Mouse (Mus musculus): Measurements from ENCODE around the gene Itgb2. TPM values are rescaled to one million over a fixed set of nuclear protein-coding genes. Genes with fewer than 3 reads are reported as not detected.

Itgb2 gene
- total and polyA plus RNA-seq, 3 experiments = 20.0 to 49.2 (median 39.6) TPM

GRCm38 (mm10) chr10:77506526-77506925 lies 23.5 kb upstream of the Itgb2 start:
- Histone ChIP-seq H3K36me3 (replicated peaks) (peaks cover 95% of the 10 kb centered on the region), H3K4me1 (ENCODE audit: insufficient read depth, low read depth, low read length) (peaks cover 51% of the 10 kb centered on the region), H3K27me3 (ENCODE audit: insufficient read depth, low read length) (no peaks in the 10 kb centered on the region), H3K4me3 (ENCODE audit: low read depth, low read length) (no peak overlapping the region), H3K9me3 (replicated peaks) (no peaks in the 10 kb centered on the region)
- no peak for DNase-seq (ENCODE audit: low spot score)
- no peak for TF ChIP-seq GATA2 (IDR thresholded peaks at IDR 0.05; ENCODE audit: borderline replicate concordance, low read depth, low read length)
- TF ChIP-seq CTCF (IDR thresholded peaks at IDR 0.05; ENCODE audit: low read depth, low read length) = no peak
- TF ChIP-seq TAL1 (conservative IDR thresholded peaks at IDR 0.05; ENCODE audit: low read depth, low read length) = no peak
- TF ChIP-seq POLR2AphosphoS5 (IDR thresholded peaks at IDR 0.05; ENCODE audit: insufficient replicate concordance, low read depth, low read length) = no peak
- TF ChIP-seq GATA1 (IDR thresholded peaks at IDR 0.05; ENCODE audit: borderline replicate concordance, low read length) = no peak
- ATAC-seq (ENCODE audit: extremely low read depth, insufficient number of reproducible peaks, low FRiP score, poor library complexity, severe bottlenecking) = no peak

GRCm38 (mm10) chr10:77506961-77507577 lies 23.0 kb upstream of the Itgb2 start:
- peaks cover 95% of the 10 kb centered on the region for H3K36me3 ChIP-seq (replicated peaks)
- no peak for DNase-seq (ENCODE audit: low spot score)
- H3K4me1 ChIP-seq (ENCODE audit: insufficient read depth, low read depth, low read length) = peaks cover 56% of the 10 kb centered on the region
- H3K27me3 ChIP-seq (ENCODE audit: insufficient read depth, low read length) = no peaks in the 10 kb centered on the region
- no peaks in the 10 kb centered on the region for H3K9me3 ChIP-seq (replicated peaks)
- no peak for ATAC-seq (ENCODE audit: extremely low read depth, insufficient number of reproducible peaks, low FRiP score, poor library complexity, severe bottlenecking)
- H3K4me3 ChIP-seq (ENCODE audit: low read depth, low read length) = no peak overlapping the region
- TF ChIP-seq TAL1 (conservative IDR thresholded peaks at IDR 0.05; ENCODE audit: low read depth, low read length) (no peak), GATA1 (IDR thresholded peaks at IDR 0.05; ENCODE audit: borderline replicate concordance, low read length) (no peak), CTCF (IDR thresholded peaks at IDR 0.05; ENCODE audit: low read depth, low read length) (no peak), POLR2AphosphoS5 (IDR thresholded peaks at IDR 0.05; ENCODE audit: insufficient replicate concordance, low read depth, low read length) (no peak), GATA2 (IDR thresholded peaks at IDR 0.05; ENCODE audit: borderline replicate concordance, low read depth, low read length) (no peak)

- Histone ChIP-seq H3K4me3 (ENCODE audit: low read depth, low read length) (no peak overlapping the region), H3K27me3 (ENCODE audit: insufficient read depth, low read length) (no peaks in the 10 kb centered on the region), H3K36me3 (replicated peaks) (peaks cover 99% of the 10 kb centered on the region), H3K4me1 (ENCODE audit: insufficient read depth, low read depth, low read length) (peaks cover 63% of the 10 kb centered on the region), H3K9me3 (replicated peaks) (no peaks in the 10 kb centered on the region)
- DNase-seq (ENCODE audit: low spot score) = no peak
- no peak for ATAC-seq (ENCODE audit: extremely low read depth, insufficient number of reproducible peaks, low FRiP score, poor library complexity, severe bottlenecking)
- TF ChIP-seq GATA1 (IDR thresholded peaks at IDR 0.05; ENCODE audit: borderline replicate concordance, low read length) (no peak), TAL1 (conservative IDR thresholded peaks at IDR 0.05; ENCODE audit: low read depth, low read length) (no peak), CTCF (IDR thresholded peaks at IDR 0.05; ENCODE audit: low read depth, low read length) (no peak), GATA2 (IDR thresholded peaks at IDR 0.05; ENCODE audit: borderline replicate concordance, low read depth, low read length) (no peak), POLR2AphosphoS5 (IDR thresholded peaks at IDR 0.05; ENCODE audit: insufficient replicate concordance, low read depth, low read length) (no peak)
Observed at GRCm38 (mm10) chr10:77507779-77508178, 22.3 kb upstream of the Itgb2 start.

GRCm38 (mm10) chr10:77508744-77509143 lies 21.3 kb upstream of the Itgb2 start:
- peaks cover 63% of the 10 kb centered on the region for H3K4me1 ChIP-seq (ENCODE audit: insufficient read depth, low read depth, low read length)
- no peaks in the 10 kb centered on the region for H3K9me3 ChIP-seq (replicated peaks)
- no peak for TF ChIP-seq TAL1 (conservative IDR thresholded peaks at IDR 0.05; ENCODE audit: low read depth, low read length)
- H3K4me3 ChIP-seq (ENCODE audit: low read depth, low read length) = no peak overlapping the region
- ATAC-seq (ENCODE audit: extremely low read depth, insufficient number of reproducible peaks, low FRiP score, poor library complexity, severe bottlenecking) (no peak), DNase-seq (ENCODE audit: low spot score) (no peak)
- H3K27me3 ChIP-seq (ENCODE audit: insufficient read depth, low read length) = no peaks in the 10 kb centered on the region
- H3K36me3 ChIP-seq (replicated peaks) = peaks cover 98% of the 10 kb centered on the region

- ATAC-seq (ENCODE audit: extremely low read depth, insufficient number of reproducible peaks, low FRiP score, poor library complexity, severe bottlenecking) (peak; percentile 61), DNase-seq (ENCODE audit: low spot score) (peak; percentile 86)
- no peaks in the 10 kb centered on the region for H3K27me3 ChIP-seq (ENCODE audit: insufficient read depth, low read length)
- peak overlapping the region; percentile 24; the same call in 1 of the 2 replicates for H3K4me3 ChIP-seq (ENCODE audit: low read depth, low read length)
- H3K36me3 ChIP-seq (replicated peaks) = peaks cover 99% of the 10 kb centered on the region
- H3K9me3 ChIP-seq (replicated peaks) = no peaks in the 10 kb centered on the region
- H3K4me1 ChIP-seq (ENCODE audit: insufficient read depth, low read depth, low read length) = peaks cover 66% of the 10 kb centered on the region
- TF ChIP-seq CTCF (IDR thresholded peaks at IDR 0.05; ENCODE audit: low read depth, low read length) (peak; percentile 91), POLR2AphosphoS5 (IDR thresholded peaks at IDR 0.05; ENCODE audit: insufficient replicate concordance, low read depth, low read length) (no peak), TAL1 (conservative IDR thresholded peaks at IDR 0.05; ENCODE audit: low read depth, low read length) (no peak)
Observed at GRCm38 (mm10) chr10:77509403-77510187, 20.5 kb upstream of the Itgb2 start.

GRCm38 (mm10) chr10:77510225-77510982 lies 19.6 kb upstream of the Itgb2 start:
- peaks cover 71% of the 10 kb centered on the region for H3K4me1 ChIP-seq (ENCODE audit: insufficient read depth, low read depth, low read length)
- H3K27me3 ChIP-seq (ENCODE audit: insufficient read depth, low read length) = no peaks in the 10 kb centered on the region
- H3K36me3 ChIP-seq (replicated peaks) = peaks cover 92% of the 10 kb centered on the region
- DNase-seq (ENCODE audit: low spot score) = peak; percentile 30
- H3K4me3 ChIP-seq (ENCODE audit: low read depth, low read length) = peak overlapping the region; percentile 57; the same call in 1 of the 2 replicates
- TF ChIP-seq CTCF (IDR thresholded peaks at IDR 0.05; ENCODE audit: low read depth, low read length) = no peak
- TF ChIP-seq TAL1 (conservative IDR thresholded peaks at IDR 0.05; ENCODE audit: low read depth, low read length) = no peak; the same call in 1 of the 2 replicates
- no peak for TF ChIP-seq POLR2AphosphoS5 (IDR thresholded peaks at IDR 0.05; ENCODE audit: insufficient replicate concordance, low read depth, low read length)
- ATAC-seq (ENCODE audit: extremely low read depth, insufficient number of reproducible peaks, low FRiP score, poor library complexity, severe bottlenecking) = peak; percentile 55
- no peaks in the 10 kb centered on the region for H3K9me3 ChIP-seq (replicated peaks)

Measured in G1E (cell line).